Mouse (Mus musculus): ENCODE results near the gene Hoxd11.

Gene Hoxd11

GRCm38 (mm10) chr2:74663291-74663925 lies 15.9 kb upstream of the Hoxd11 start:
- no peak for DNase-seq (ENCODE audit: low spot score in 2 of 2)

GRCm38 (mm10) chr2:74666411-74666810 lies 12.9 kb upstream of the Hoxd11 start:
- DNase-seq (ENCODE audit: low spot score in 2 of 2), result no peak

- no peak for DNase-seq (ENCODE audit: low spot score in 2 of 2)
Observed at GRCm38 (mm10) chr2:74667191-74667841, 12.0 kb upstream of the Hoxd11 start.

GRCm38 (mm10) chr2:74667842-74668357 lies 11.5 kb upstream of the Hoxd11 start, which contains the start of gene Hoxd13:
Gene Hoxd13, plus strand, starts transcription at chr2:74668310.
- no peak for DNase-seq (ENCODE audit: low spot score in 2 of 2)

GRCm38 (mm10) chr2:74668370-74669229 lies 10.8 kb upstream of the Hoxd11 start:
- peak in 1 of 2 experiments; percentile 53 for DNase-seq (ENCODE audit: low spot score in 2 of 2)

- DNase-seq (ENCODE audit: low spot score in 2 of 2), result no peak
Observed at GRCm38 (mm10) chr2:74669230-74669578, 10.2 kb upstream of the Hoxd11 start.

- no peak for DNase-seq (ENCODE audit: low spot score in 2 of 2)
Observed at GRCm38 (mm10) chr2:74669650-74670235, 9.6 kb upstream of the Hoxd11 start.

- DNase-seq (ENCODE audit: low spot score in 2 of 2), result no peak
Observed at GRCm38 (mm10) chr2:74670632-74671188, 8.6 kb upstream of the Hoxd11 start.

- no peak for DNase-seq (ENCODE audit: low spot score in 2 of 2)
Observed at GRCm38 (mm10) chr2:74671847-74672246, 7.5 kb upstream of the Hoxd11 start.

- DNase-seq (ENCODE audit: low spot score in 2 of 2), result peak in 1 of 2 experiments; percentile 50
Observed at GRCm38 (mm10) chr2:74672481-74673362, 6.6 kb upstream of the Hoxd11 start.

GRCm38 (mm10) chr2:74673835-74674425 lies 5.4 kb upstream of the Hoxd11 start:
- no peak for DNase-seq (ENCODE audit: low spot score in 2 of 2)

GRCm38 (mm10) chr2:74674881-74675665 lies 4.3 kb upstream of the Hoxd11 start, which contains the start of gene Hoxd12:
Gene Hoxd12, plus strand, starts transcription at chr2:74675013.
- no peak for DNase-seq (ENCODE audit: low spot score in 2 of 2)

- DNase-seq (ENCODE audit: low spot score in 2 of 2), result no peak
Observed at GRCm38 (mm10) chr2:74675666-74676282, 3.6 kb upstream of the Hoxd11 start.

GRCm38 (mm10) chr2:74676376-74677052 lies 2.8 kb upstream of the Hoxd11 start:
- no peak for DNase-seq (ENCODE audit: low spot score in 2 of 2)

GRCm38 (mm10) chr2:74677106-74677505 lies 2.3 kb upstream of the Hoxd11 start:
- DNase-seq (ENCODE audit: low spot score in 2 of 2), result no peak

GRCm38 (mm10) chr2:74679596-74679971 lies 227 bp downstream of the Hoxd11 start:
- no peak for DNase-seq (ENCODE audit: low spot score in 2 of 2)

GRCm38 (mm10) chr2:74679980-74680379 lies 623 bp downstream of the Hoxd11 start:
- DNase-seq (ENCODE audit: low spot score in 2 of 2), result no peak

Data from urinary bladder, adult 18-20 months (tissue).